ENCODE assay signal across 8 mouse cellular contexts in genomic region chr9:58535447-58536134, GRCm38 (mm10). TPM values are rescaled to one million over a fixed set of nuclear protein-coding genes. Genes with fewer than 3 reads are reported as not detected.
DNase-seq lines count a peak whose midpoint lies in the region; ATAC-seq and TF ChIP-seq lines count a peak whose summit lies in the region.

No protein-coding gene starts in this region.

- peak; percentile 62 for TF ChIP-seq CTCF in heart, adult 2 months (IDR thresholded peaks at IDR 0.05)
- TF ChIP-seq CTCF in stomach, postnatal 0 days (IDR thresholded peaks at IDR 0.05; ENCODE audit: low read depth), result peak; percentile 78

- WGBS in heart, adult 2 months, result 83% methylated on average over 20 of the region's 20 CpGs
- 76% methylated on average over 20 of the region's 20 CpGs for WGBS in forebrain, embryonic 15.5 days
- WGBS in stomach, postnatal 0 days, result 80% methylated on average over 20 of the region's 20 CpGs

- peak; percentile 69 for ATAC-seq in forebrain, embryonic 15.5 days (replicated peaks)
- ATAC-seq in megakaryocyte progenitor cell, adult 5-6 weeks (replicated peaks; ENCODE audit: poor library complexity), result peak; percentile 78
- ATAC-seq in stomach, postnatal 0 days (ENCODE audit: low FRiP score, low TSS enrichment), result no peak
- ATAC-seq in erythroblast, adult 5-6 weeks (replicated peaks; ENCODE audit: low FRiP score, poor library complexity, severe bottlenecking), result no peak

- no peaks in the 10 kb centered on the region for H3K36me3 ChIP-seq in heart, adult 2 months (ENCODE audit: control insufficient read depth, insufficient read depth, low read length)
- peaks cover 17% of the 10 kb centered on the region for H3K36me3 ChIP-seq in forebrain, embryonic 15.5 days
- peaks cover 10% of the 10 kb centered on the region; the same call in 1 of the 2 replicates for H3K36me3 ChIP-seq in stomach, postnatal 0 days (ENCODE audit: control insufficient read depth, insufficient read depth, low read length)

- no peak for TF ChIP-seq EP300 in heart, adult 2 months (IDR thresholded peaks at IDR 0.05; ENCODE audit: insufficient read depth, low read depth, low read length)
- no peak for TF ChIP-seq EP300 in stomach, postnatal 0 days (optimal IDR thresholded peaks at IDR 0.05)

- H3K4me2 ChIP-seq in forebrain, embryonic 15.5 days (replicated peaks), result no peak overlapping the region
- no peak overlapping the region for H3K4me2 ChIP-seq in stomach, postnatal 0 days (replicated peaks; ENCODE audit: low read depth)

- peak in 1 of 2 experiments; percentile 34 for DNase-seq in heart, adult 2 months
- DNase-seq in heart, adult 8-10 months (ENCODE audit: low spot score), result no peak
- DNase-seq in right cerebral cortex, postnatal 4 days, result peak; percentile 54
- no peak for DNase-seq in right cerebral cortex, postnatal 25 days
- DNase-seq in stomach, postnatal 0 days (ENCODE audit: low spot score), result peak; percentile 49

- H3K4me3 ChIP-seq in heart, adult 2 months, result no peak overlapping the region
- no peak overlapping the region for H3K4me3 ChIP-seq in forebrain, embryonic 15.5 days
- H3K4me3 ChIP-seq in stomach, postnatal 0 days (ENCODE audit: low read depth, low read length), result no peak overlapping the region

- no peak overlapping the region for H3K9ac ChIP-seq in heart, adult 2 months (ENCODE audit: low read depth, low read length)
- no peak overlapping the region for H3K9ac ChIP-seq in forebrain, embryonic 15.5 days (replicated peaks)
- no peak overlapping the region for H3K9ac ChIP-seq in stomach, postnatal 0 days (ENCODE audit: low read length)

- TF ChIP-seq POLR2A in heart, adult 2 months (IDR thresholded peaks at IDR 0.05; ENCODE audit: insufficient read depth, low read depth, low read length), result no peak

- no peaks in the 10 kb centered on the region for H3K27me3 ChIP-seq in heart, adult 2 months (ENCODE audit: control insufficient read depth, insufficient read depth, low read length)
- H3K27me3 ChIP-seq in forebrain, embryonic 15.5 days, result no peaks in the 10 kb centered on the region
- no peaks in the 10 kb centered on the region for H3K27me3 ChIP-seq in stomach, postnatal 0 days (ENCODE audit: control insufficient read depth, insufficient read depth, low read length)

- H3K9me3 ChIP-seq in forebrain, embryonic 15.5 days, result no peaks in the 10 kb centered on the region
- no peaks in the 10 kb centered on the region for H3K9me3 ChIP-seq in stomach, postnatal 0 days (ENCODE audit: control insufficient read depth, low read length)

- intact Hi-C loops in heart, adult 2 months (cut with DNase I), result loop anchor here (2.0 kb wide), 1 partner anchor 205 kb away; no protein-coding TSS in a partner anchor

- no peaks in the 10 kb centered on the region for H3K4me1 ChIP-seq in heart, adult 2 months (ENCODE audit: control insufficient read depth, insufficient read depth, low read length)
- no peaks in the 10 kb centered on the region for H3K4me1 ChIP-seq in forebrain, embryonic 15.5 days
- H3K4me1 ChIP-seq in stomach, postnatal 0 days (replicated peaks; ENCODE audit: control insufficient read depth, insufficient read depth), result no peaks in the 10 kb centered on the region

- H3K27ac ChIP-seq in heart, adult 2 months, result no peak overlapping the region
- no peak overlapping the region for H3K27ac ChIP-seq in forebrain, embryonic 15.5 days (replicated peaks)
- no peak overlapping the region for H3K27ac ChIP-seq in stomach, postnatal 0 days (replicated peaks)

- no peaks in the 10 kb centered on the region for H3K79me2 ChIP-seq in heart, adult 2 months (replicated peaks; ENCODE audit: control insufficient read depth, insufficient read depth, low read length)

RNA-seq across cellular contexts. Expression of gene Cd276, which starts 19.6 kb away (rescaled TPM):
- 1 to 10 TPM; 8.5 to 10.0 TPM for total RNA-seq in heart, adult 2 months (2021)
- polyA plus RNA-seq in heart, adult 2 months (2012; rRNA removed), result 7.1 and 7.8 TPM in 2 replicates
- 10 to 100 TPM in 1 of 4 experiments, 1 to 10 TPM in 3; 7.0 to 11.4 (median 8.2) TPM for total RNA-seq in heart, adult 8-10 months (2022)
- polyA plus RNA-seq in forebrain, embryonic 15.5 days (2015; fragmentation: Nextera tagmentation; extraction: Ambion mirVana), result 30.9 and 31.0 TPM in 2 replicates
- 0.10 and 0.52 TPM in 2 replicates for total RNA-seq in megakaryocyte progenitor cell, adult 5-6 weeks (2015)
- total RNA-seq in megakaryocyte progenitor cell, adult 5-6 weeks (2017), result 0.20 TPM in 1 of 2 replicates, not detected in the other
- 11.3 and 11.4 TPM in 2 replicates for polyA plus RNA-seq in stomach, postnatal 0 days (2015; fragmentation: Nextera tagmentation; extraction: Ambion mirVana)
- not detected in 2 replicates for total RNA-seq in erythroblast, adult 5-6 weeks (2015; ENCODE audit: low replicate concordance)
- not detected in 2 replicates for total RNA-seq in erythroblast, adult 5-6 weeks (2017; ENCODE audit: low replicate concordance)

RNA-seq across cellular contexts. Expression of gene Nptn, which starts 46.4 kb away (rescaled TPM):
- total RNA-seq in heart, adult 2 months (2021), result 100 to 1,000 TPM; 123 to 124 TPM
- polyA plus RNA-seq in heart, adult 2 months (2012; rRNA removed), result 282 and 290 TPM in 2 replicates
- total RNA-seq in heart, adult 8-10 months (2022), result 100 to 1,000 TPM; 124 to 138 (median 128) TPM
- 127 and 145 TPM in 2 replicates for polyA plus RNA-seq in forebrain, embryonic 15.5 days (2015; fragmentation: Nextera tagmentation; extraction: Ambion mirVana)
- 198 and 226 TPM in 2 replicates for total RNA-seq in megakaryocyte progenitor cell, adult 5-6 weeks (2015)
- 90.3 and 106 TPM in 2 replicates for total RNA-seq in megakaryocyte progenitor cell, adult 5-6 weeks (2017)
- polyA plus RNA-seq in stomach, postnatal 0 days (2015; fragmentation: Nextera tagmentation; extraction: Ambion mirVana), result 130 and 136 TPM in 2 replicates
- 256 and 349 TPM in 2 replicates for total RNA-seq in erythroblast, adult 5-6 weeks (2015; ENCODE audit: low replicate concordance)
- total RNA-seq in erythroblast, adult 5-6 weeks (2017; ENCODE audit: low replicate concordance), result 122 and 135 TPM in 2 replicates

RNA-seq across cellular contexts. Expression of gene Insyn1, which starts 47.2 kb away (rescaled TPM):
- total RNA-seq in heart, adult 2 months (2021), result 10 to 100 TPM; 23.6 to 26.1 TPM
- 13.4 and 17.2 TPM in 2 replicates for polyA plus RNA-seq in heart, adult 2 months (2012; rRNA removed)
- 10 to 100 TPM; 22.5 to 33.7 (median 30.9) TPM for total RNA-seq in heart, adult 8-10 months (2022)
- 6.7 and 7.7 TPM in 2 replicates for polyA plus RNA-seq in forebrain, embryonic 15.5 days (2015; fragmentation: Nextera tagmentation; extraction: Ambion mirVana)
- total RNA-seq in megakaryocyte progenitor cell, adult 5-6 weeks (2015), result not detected in 2 replicates
- total RNA-seq in megakaryocyte progenitor cell, adult 5-6 weeks (2017), result not detected in 2 replicates
- polyA plus RNA-seq in stomach, postnatal 0 days (2015; fragmentation: Nextera tagmentation; extraction: Ambion mirVana), result 0.58 and 0.94 TPM in 2 replicates
- not detected in 2 replicates for total RNA-seq in erythroblast, adult 5-6 weeks (2015; ENCODE audit: low replicate concordance)
- total RNA-seq in erythroblast, adult 5-6 weeks (2017; ENCODE audit: low replicate concordance), result not detected in 2 replicates

Comparison
In these comparisons a context has a peak if more than half of its experiments do, and no peak if none do; other contexts are left out.
1. DNase-seq: peak in right cerebral cortex, postnatal 4 days (single experiment) and stomach, postnatal 0 days (single experiment); none in heart, adult 8-10 months (single experiment) and right cerebral cortex, postnatal 25 days (single experiment).
2. ATAC-seq: peak in forebrain, embryonic 15.5 days (single experiment) and megakaryocyte progenitor cell, adult 5-6 weeks (single experiment); none in stomach, postnatal 0 days (single experiment) and erythroblast, adult 5-6 weeks (single experiment).
3. RNA of gene Cd276, which starts 19.6 kb away (total RNA-seq): 8.5 to 10.0 TPM in heart, adult 2 months and 7.0 to 11.4 TPM in heart, adult 8-10 months; 0.10 to 0.52 TPM in megakaryocyte progenitor cell, adult 5-6 weeks and not detected in erythroblast, adult 5-6 weeks; every median in the first group is over 4 times any median in the second.
4. RNA of gene Insyn1, which starts 47.2 kb away (total RNA-seq): 22.5 to 33.7 TPM in heart, adult 8-10 months and 23.6 to 26.1 TPM in heart, adult 2 months; not detected in megakaryocyte progenitor cell, adult 5-6 weeks and not detected in erythroblast, adult 5-6 weeks; every median in the first group is over 10 times any median in the second.